Mouse (Mus musculus): ENCODE data around the gene Srp9. TPM values are rescaled to one million over a fixed set of nuclear protein-coding genes. Genes with fewer than 3 reads are reported as not detected.
"Not testable (repeated sequence)": the region's sequence is repeated elsewhere in the genome, so short reads cannot be mapped to it uniquely, and the experiment has no call there.

Srp9 gene
- polyA plus RNA-seq, 2 experiments, result 101 to 166 TPM

DNA sequence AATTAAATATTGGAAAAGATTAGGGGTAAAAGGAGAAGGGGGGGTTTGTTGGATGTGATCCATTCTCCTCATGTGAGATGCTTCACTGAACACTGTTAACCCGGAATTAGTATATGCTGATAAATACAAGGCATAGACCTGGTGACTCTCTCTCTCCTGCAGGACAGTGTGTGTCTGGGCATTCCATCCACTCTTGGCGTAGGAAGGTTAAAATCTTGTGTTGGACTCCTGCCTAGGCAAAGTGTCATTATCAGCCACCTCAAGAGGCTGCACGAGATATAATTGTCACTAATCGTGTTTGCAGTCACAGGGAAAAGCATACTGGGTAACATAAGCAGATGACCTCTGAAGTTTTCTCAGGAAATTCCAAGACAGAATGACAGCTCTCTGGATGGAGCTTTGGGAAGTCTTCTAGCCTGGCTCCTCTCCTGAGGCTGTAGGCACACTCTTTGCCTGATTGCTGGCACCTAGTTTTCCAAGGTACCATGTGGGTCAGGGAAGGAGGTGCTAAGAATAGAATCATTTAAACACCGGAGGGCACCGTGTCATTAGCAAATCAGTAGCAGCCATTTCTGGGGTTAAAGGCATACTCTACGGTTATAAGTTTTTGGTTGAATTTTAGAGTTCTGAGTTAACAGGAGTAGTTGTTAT is 24.5 kb downstream of the Srp9 start:
- Histone ChIP-seq H3K27me3 (ENCODE audit: control insufficient read depth, insufficient read depth, low read length) (no peaks in the 10 kb centered on the region), H3K9ac (ENCODE audit: low read depth, low read length, severe bottlenecking) (no peak overlapping the region), H3K4me2 (replicated peaks; ENCODE audit: low read depth, low read length, severe bottlenecking) (no peak overlapping the region), H3K4me3 (replicated peaks; ENCODE audit: low read length) (no peak overlapping the region), H3K9me3 (ENCODE audit: control insufficient read depth, low read length) (no peaks in the 10 kb centered on the region), H3K27ac (replicated peaks; ENCODE audit: low read depth, low read length) (no peak overlapping the region), H3K36me3 (ENCODE audit: control insufficient read depth, insufficient read depth, low read length) (no peaks in the 10 kb centered on the region), H3K4me1 (ENCODE audit: control insufficient read depth, insufficient read depth, low read length) (no peaks in the 10 kb centered on the region)
- DNase-seq (ENCODE audit: low spot score) (no peak), ATAC-seq (ENCODE audit: low FRiP score, low read depth) (no peak)
- 72% methylated on average over 7 of the region's 7 CpGs for WGBS
- TF ChIP-seq POLR2A (IDR thresholded peaks at IDR 0.05; ENCODE audit: borderline replicate concordance, extremely low read depth, insufficient read depth, insufficient read length), result no peak

DNA sequence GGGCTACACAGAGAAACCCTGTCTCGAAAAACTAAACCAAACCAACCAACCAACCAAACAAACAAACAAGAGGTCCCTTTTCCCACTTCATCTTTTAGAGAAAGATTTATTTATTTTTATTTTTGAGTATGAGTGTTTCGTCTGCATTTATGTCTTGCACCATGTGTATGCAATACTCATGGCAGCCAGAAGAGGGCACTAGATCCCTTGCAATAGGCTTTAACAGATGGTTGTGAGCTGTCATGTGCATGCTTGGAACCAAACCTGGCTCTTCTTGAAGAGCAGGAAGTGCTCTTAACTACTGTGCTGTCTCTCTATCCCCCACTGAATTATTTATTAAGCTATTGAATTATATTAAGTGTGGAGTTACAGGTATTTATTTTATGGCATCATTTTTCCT is 25.4 kb downstream of the Srp9 start:
- H3K27ac ChIP-seq (replicated peaks; ENCODE audit: low read depth, low read length), result no peak overlapping the region
- no peak overlapping the region for H3K4me2 ChIP-seq (replicated peaks; ENCODE audit: low read depth, low read length, severe bottlenecking)
- 96% methylated on average over 2 of the region's 2 CpGs for WGBS
- H3K4me3 ChIP-seq (replicated peaks; ENCODE audit: low read length), result no peak overlapping the region
- H3K36me3 ChIP-seq (ENCODE audit: control insufficient read depth, insufficient read depth, low read length), result no peaks in the 10 kb centered on the region
- ATAC-seq (ENCODE audit: low FRiP score, low read depth), result no peak
- H3K27me3 ChIP-seq (ENCODE audit: control insufficient read depth, insufficient read depth, low read length), result no peaks in the 10 kb centered on the region
- no peak overlapping the region for H3K9ac ChIP-seq (ENCODE audit: low read depth, low read length, severe bottlenecking)
- DNase-seq (ENCODE audit: low spot score), result no peak
- no peaks in the 10 kb centered on the region for H3K9me3 ChIP-seq (ENCODE audit: control insufficient read depth, low read length)
- TF ChIP-seq POLR2A (IDR thresholded peaks at IDR 0.05; ENCODE audit: borderline replicate concordance, extremely low read depth, insufficient read depth, insufficient read length), result no peak
- no peaks in the 10 kb centered on the region for H3K4me1 ChIP-seq (ENCODE audit: control insufficient read depth, insufficient read depth, low read length)

DNA sequence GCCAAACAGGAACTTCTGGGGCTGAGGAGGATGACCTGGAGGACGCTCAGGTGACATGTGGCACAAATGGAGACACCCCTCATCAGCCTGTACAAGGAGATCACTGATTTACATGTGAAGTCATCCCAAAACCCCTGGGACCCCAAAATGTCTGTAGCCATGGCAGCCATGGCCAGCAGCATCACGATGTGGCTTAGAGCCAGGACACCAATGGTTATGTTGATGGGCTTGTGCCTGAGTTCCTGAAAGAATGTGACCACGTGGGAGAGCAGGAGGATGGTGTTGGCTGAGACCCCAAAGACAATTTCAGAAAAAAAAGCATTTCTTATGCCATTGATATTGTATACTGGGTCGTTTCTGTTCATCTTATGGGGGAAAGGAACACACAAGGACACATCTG is 33.2 kb downstream of the Srp9 start:
- Histone ChIP-seq H3K27me3 (ENCODE audit: control insufficient read depth, insufficient read depth, low read length) (no peaks in the 10 kb centered on the region), H3K9me3 (ENCODE audit: control insufficient read depth, low read length) (no peaks in the 10 kb centered on the region), H3K4me2 (replicated peaks; ENCODE audit: low read depth, low read length, severe bottlenecking) (no peak overlapping the region), H3K27ac (replicated peaks; ENCODE audit: low read depth, low read length) (no peak overlapping the region), H3K36me3 (ENCODE audit: control insufficient read depth, insufficient read depth, low read length) (no peaks in the 10 kb centered on the region), H3K4me1 (ENCODE audit: control insufficient read depth, insufficient read depth, low read length) (no peaks in the 10 kb centered on the region), H3K4me3 (replicated peaks; ENCODE audit: low read length) (no peak overlapping the region), H3K9ac (ENCODE audit: low read depth, low read length, severe bottlenecking) (no peak overlapping the region)
- ATAC-seq (ENCODE audit: low FRiP score, low read depth) (no peak), DNase-seq (ENCODE audit: low spot score) (no peak)
- 64% methylated on average over 4 of the region's 4 CpGs for WGBS
- no peak for TF ChIP-seq POLR2A (IDR thresholded peaks at IDR 0.05; ENCODE audit: borderline replicate concordance, extremely low read depth, insufficient read depth, insufficient read length)

DNA sequence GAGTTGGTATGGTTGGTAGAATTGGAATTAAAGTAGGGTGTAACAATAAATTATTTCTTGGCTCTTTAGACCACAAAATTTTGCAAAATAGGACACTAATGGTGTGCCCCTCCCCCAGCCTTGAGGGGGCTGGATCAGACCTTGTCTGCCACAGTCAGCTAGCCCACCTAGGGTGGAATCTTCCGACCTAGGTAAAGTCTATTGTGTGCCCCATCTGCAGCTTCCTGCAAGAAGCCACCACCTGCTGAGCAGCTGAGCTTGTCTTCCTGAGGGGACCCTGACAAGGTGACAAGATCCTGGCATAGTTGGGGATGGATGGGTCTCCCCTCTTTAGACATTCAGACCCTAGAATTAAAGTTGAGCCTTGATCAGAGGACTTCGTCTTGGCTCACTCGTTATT is 35.0 kb downstream of the Srp9 start:
- Histone ChIP-seq H3K9ac (ENCODE audit: low read depth, low read length, severe bottlenecking) (no peak overlapping the region), H3K4me3 (replicated peaks; ENCODE audit: low read length) (no peak overlapping the region), H3K9me3 (ENCODE audit: control insufficient read depth, low read length) (no peaks in the 10 kb centered on the region), H3K36me3 (ENCODE audit: control insufficient read depth, insufficient read depth, low read length) (no peaks in the 10 kb centered on the region), H3K27ac (replicated peaks; ENCODE audit: low read depth, low read length) (no peak overlapping the region), H3K4me1 (ENCODE audit: control insufficient read depth, insufficient read depth, low read length) (no peaks in the 10 kb centered on the region), H3K27me3 (ENCODE audit: control insufficient read depth, insufficient read depth, low read length) (no peaks in the 10 kb centered on the region), H3K4me2 (replicated peaks; ENCODE audit: low read depth, low read length, severe bottlenecking) (no peak overlapping the region)
- ATAC-seq (ENCODE audit: low FRiP score, low read depth) (no peak), DNase-seq (ENCODE audit: low spot score) (no peak)
- 90% methylated on average over 3 of the region's 3 CpGs for WGBS
- TF ChIP-seq POLR2A (IDR thresholded peaks at IDR 0.05; ENCODE audit: borderline replicate concordance, extremely low read depth, insufficient read depth, insufficient read length), result no peak

DNA sequence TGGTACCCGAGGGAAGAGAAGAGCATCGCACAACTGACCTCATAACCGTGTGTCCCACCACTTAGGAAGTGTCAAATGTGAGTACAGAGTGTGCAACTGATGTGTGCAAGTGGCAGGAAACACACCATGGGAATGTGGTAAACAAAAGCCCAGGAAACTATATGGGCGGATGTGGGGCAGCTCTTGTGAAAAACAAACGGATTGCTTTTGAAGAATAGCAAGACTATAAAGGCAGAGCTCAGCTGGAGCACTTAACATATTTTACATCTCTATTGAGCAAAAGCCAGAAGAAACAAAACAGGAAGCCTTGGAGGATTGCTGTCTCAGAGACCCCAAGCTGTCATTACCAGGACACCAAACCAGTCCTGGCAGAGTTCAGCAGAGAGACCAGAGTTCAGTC is 38.4 kb downstream of the Srp9 start:
- TF ChIP-seq POLR2A (IDR thresholded peaks at IDR 0.05; ENCODE audit: borderline replicate concordance, extremely low read depth, insufficient read depth, insufficient read length), result no peak
- DNase-seq (ENCODE audit: low spot score), result no peak
- Histone ChIP-seq H3K36me3 (ENCODE audit: control insufficient read depth, insufficient read depth, low read length) (no peaks in the 10 kb centered on the region), H3K27me3 (ENCODE audit: control insufficient read depth, insufficient read depth, low read length) (no peaks in the 10 kb centered on the region), H3K27ac (replicated peaks; ENCODE audit: low read depth, low read length) (no peak overlapping the region), H3K4me3 (replicated peaks; ENCODE audit: low read length) (no peak overlapping the region), H3K9me3 (ENCODE audit: control insufficient read depth, low read length) (no peaks in the 10 kb centered on the region), H3K4me2 (replicated peaks; ENCODE audit: low read depth, low read length, severe bottlenecking) (no peak overlapping the region), H3K4me1 (ENCODE audit: control insufficient read depth, insufficient read depth, low read length) (no peaks in the 10 kb centered on the region), H3K9ac (ENCODE audit: low read depth, low read length, severe bottlenecking) (no peak overlapping the region)
- WGBS, result 55% methylated on average over 5 of the region's 5 CpGs
- no peak for ATAC-seq (ENCODE audit: low FRiP score, low read depth)

DNA sequence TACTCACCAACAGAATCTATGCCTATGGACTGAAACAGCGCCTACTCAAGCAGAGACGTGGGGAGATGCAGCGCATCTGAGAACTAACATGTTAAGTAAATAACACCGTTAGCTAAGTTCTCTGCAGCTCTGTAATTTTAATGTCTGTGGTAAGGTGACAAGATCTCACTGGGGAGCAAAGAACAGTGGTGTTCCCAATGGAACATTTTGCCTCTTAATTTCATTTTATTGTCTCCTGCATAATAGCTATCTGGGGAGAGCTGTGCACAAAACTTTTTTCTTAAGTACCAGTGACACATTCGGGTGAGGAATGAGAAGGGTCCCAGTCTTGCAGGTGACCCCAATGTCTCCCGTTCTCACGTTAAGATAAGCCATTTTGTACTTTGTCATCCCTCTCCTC is 39.8 kb downstream of the Srp9 start, which contains the start of gene Vmn1r1:
Vmn1r1 (minus strand) TSS at position 101 of the 400 bp plus-strand sequence.
- no peaks in the 10 kb centered on the region for H3K27me3 ChIP-seq (ENCODE audit: control insufficient read depth, insufficient read depth, low read length)
- no peak within 1 kb of the TSS for H3K4me2 ChIP-seq (replicated peaks; ENCODE audit: low read depth, low read length, severe bottlenecking)
- H3K27ac ChIP-seq (replicated peaks; ENCODE audit: low read depth, low read length), result no peak within 1 kb of the TSS
- H3K4me1 ChIP-seq (ENCODE audit: control insufficient read depth, insufficient read depth, low read length), result no peaks in the 10 kb centered on the region
- ATAC-seq (ENCODE audit: low FRiP score, low read depth), result no peak
- H3K4me3 ChIP-seq (replicated peaks; ENCODE audit: low read length), result no peak within 1 kb of the TSS
- no peaks in the 10 kb centered on the region for H3K9me3 ChIP-seq (ENCODE audit: control insufficient read depth, low read length)
- 85% methylated on average over 7 of the region's 7 CpGs for WGBS
- no peak within 1 kb of the TSS for H3K9ac ChIP-seq (ENCODE audit: low read depth, low read length, severe bottlenecking)
- H3K36me3 ChIP-seq (ENCODE audit: control insufficient read depth, insufficient read depth, low read length), result no peaks in the 10 kb centered on the region
- no peak for DNase-seq (ENCODE audit: low spot score)
- no peak for TF ChIP-seq POLR2A (IDR thresholded peaks at IDR 0.05; ENCODE audit: borderline replicate concordance, extremely low read depth, insufficient read depth, insufficient read length)

DNA sequence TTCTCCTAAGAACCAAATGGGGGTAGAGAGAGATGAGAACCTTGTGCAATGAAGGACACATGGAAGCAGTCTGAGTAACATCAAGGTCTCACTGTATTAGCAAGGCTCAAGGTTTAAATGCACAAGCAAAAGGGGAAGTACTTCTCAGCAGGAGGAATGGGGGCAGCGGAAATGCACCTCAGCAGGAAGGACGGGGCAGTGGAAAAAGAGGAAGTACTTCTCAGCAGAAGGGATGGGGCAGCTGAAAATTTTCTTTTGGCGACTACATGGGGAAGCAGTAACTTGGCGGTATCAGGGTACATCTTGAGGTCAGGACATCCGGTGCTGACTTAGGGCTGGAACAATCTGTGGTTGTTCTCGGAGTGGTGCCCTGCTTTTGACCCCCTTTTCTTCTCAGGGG is 45.7 kb downstream of the Srp9 start:
- not testable (repeated sequence) for H3K4me3 ChIP-seq (replicated peaks; ENCODE audit: low read length); DNase-seq (ENCODE audit: low spot score); H3K36me3 ChIP-seq (ENCODE audit: control insufficient read depth, insufficient read depth, low read length); H3K27ac ChIP-seq (replicated peaks; ENCODE audit: low read depth, low read length); H3K4me2 ChIP-seq (replicated peaks; ENCODE audit: low read depth, low read length, severe bottlenecking); H3K9me3 ChIP-seq (ENCODE audit: control insufficient read depth, low read length); H3K27me3 ChIP-seq (ENCODE audit: control insufficient read depth, insufficient read depth, low read length); H3K9ac ChIP-seq (ENCODE audit: low read depth, low read length, severe bottlenecking); H3K4me1 ChIP-seq (ENCODE audit: control insufficient read depth, insufficient read depth, low read length); ATAC-seq (ENCODE audit: low FRiP score, low read depth)
- WGBS, result 84% methylated on average over 6 of the region's 6 CpGs

DNA sequence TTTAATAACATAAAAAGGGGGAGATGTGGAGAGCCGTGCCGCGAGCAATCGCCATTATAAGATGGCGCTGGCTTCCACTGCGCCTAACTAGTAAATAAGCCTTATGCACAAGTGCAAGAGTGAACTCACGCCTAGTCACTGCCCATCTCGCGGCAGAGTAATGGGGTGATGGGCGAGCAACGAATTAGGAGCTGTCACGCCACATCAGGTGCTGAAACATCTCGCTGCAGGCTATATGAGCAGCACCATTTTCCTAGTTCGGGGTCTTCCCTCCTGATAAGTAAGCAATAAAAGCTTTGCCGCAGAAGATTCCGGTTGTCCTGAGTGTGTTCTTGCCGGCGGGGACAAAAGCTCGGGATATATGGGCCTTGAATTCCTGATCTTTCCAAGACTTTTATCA is 52.4 kb downstream of the Srp9 start:
- not testable (repeated sequence) for ATAC-seq (ENCODE audit: low FRiP score, low read depth); H3K4me3 ChIP-seq (replicated peaks; ENCODE audit: low read length); H3K4me2 ChIP-seq (replicated peaks; ENCODE audit: low read depth, low read length, severe bottlenecking); H3K9me3 ChIP-seq (ENCODE audit: control insufficient read depth, low read length); DNase-seq (ENCODE audit: low spot score); H3K9ac ChIP-seq (ENCODE audit: low read depth, low read length, severe bottlenecking); H3K36me3 ChIP-seq (ENCODE audit: control insufficient read depth, insufficient read depth, low read length); H3K27ac ChIP-seq (replicated peaks; ENCODE audit: low read depth, low read length); H3K27me3 ChIP-seq (ENCODE audit: control insufficient read depth, insufficient read depth, low read length); H3K4me1 ChIP-seq (ENCODE audit: control insufficient read depth, insufficient read depth, low read length)
- WGBS, result 91% methylated on average over 19 of the region's 19 CpGs
